Mouse (Mus musculus) inflammation-experienced regulatory T-cells, adult 16 weeks (primary cell): ENCODE data around the gene Sox9. TPM values are rescaled to one million over a fixed set of nuclear protein-coding genes. Genes with fewer than 3 reads are reported as not detected.

ENCODE experiments used
- polyA plus RNA-seq: library from polyadenylated mRNA; unstranded; fragments of 100-300 nt; shearing (Covaris generic); gene quantifications from one replicate; pipeline ENCODE4 v1.2.1, GENCODE M21; 2017

The Sox9 gene
- not detected for polyA plus RNA-seq

GRCm38 (mm10) chr11:112781994-112782356 is at the start of gene Sox9:
TSS of gene Sox9 (plus strand) at chr11:112782224.

